Mouse (Mus musculus): Measurements from ENCODE around the gene B3gnt6.

DNA sequence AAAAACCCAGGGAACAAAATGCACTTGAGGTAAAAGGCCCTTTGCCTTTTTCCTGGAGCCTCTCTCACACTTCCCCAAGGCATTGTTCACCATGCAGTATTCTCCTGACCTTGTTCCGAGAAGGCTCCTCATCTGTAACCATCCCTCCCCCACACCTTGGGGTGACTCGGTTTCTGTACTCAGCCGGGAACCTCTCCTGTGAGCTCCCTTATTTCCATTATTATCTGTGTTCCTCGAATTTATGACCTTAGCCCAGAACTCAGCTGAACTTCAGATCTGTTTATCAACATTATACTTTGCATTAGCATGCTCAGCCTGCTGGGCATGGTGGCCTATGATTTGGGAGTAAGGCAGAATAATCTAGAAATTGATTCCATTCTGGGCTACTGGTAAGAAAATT lies 3.7 kb upstream of the B3gnt6 start:
- TF ChIP-seq CTCF (IDR thresholded peaks at IDR 0.05; ENCODE audit: low read depth) (no peak), EP300 (optimal IDR thresholded peaks at IDR 0.05) (no peak)

Data from stomach, postnatal 0 days (tissue).